Mouse (Mus musculus) heart, adult 11 months (tissue): ENCODE measurements at regions not wholly inside any gene's neighbourhood (a gene's known extent, or its start where the extent isn't known, plus 50 kb on each side); places are given as distances from the start of the nearest gene placed in this dataset.

ENCODE experiments used
- DNase-seq: peaks from one replicate; pipeline ENCODE4 v3.0.0; 2022

DNA sequence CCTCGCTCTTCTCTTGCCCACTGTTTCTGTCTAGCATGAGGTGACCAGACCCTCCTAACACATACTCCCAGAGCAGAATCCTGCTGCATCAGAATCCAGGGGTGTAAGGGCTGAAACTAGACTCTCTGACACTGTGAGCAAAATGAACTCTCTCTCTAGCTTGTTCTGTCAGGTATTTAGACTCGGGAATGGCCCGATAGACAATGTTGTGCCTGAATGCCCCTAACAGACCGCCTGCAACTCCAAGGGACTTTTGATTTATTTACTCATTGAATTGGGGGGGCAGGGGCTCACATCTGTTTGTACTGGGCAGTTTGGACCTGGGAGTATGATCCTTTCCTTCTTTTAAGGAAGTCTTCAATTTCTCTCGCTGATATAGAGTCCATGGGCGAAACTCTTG is 469.3 kb upstream of the Trpc7 start:
- DNase-seq = peak; percentile 51

DNA sequence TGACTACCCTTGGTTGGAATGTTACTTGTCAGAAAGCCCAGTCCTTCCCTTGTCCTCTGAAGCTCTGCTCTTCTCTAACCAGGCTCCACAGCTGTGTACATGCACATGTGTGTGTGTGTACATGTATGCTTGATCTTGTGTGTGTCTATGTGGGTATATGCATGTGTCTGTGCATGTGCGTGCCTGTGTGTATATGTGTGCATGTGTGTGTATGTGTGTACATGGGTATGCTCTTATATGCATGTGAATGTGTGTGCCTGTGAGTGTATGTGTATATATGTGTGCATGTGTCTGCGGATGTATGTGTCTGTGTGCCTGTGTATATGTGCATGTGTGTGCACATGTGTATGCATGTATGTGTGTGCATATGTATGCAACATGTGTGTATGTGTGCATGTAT is 468.6 kb upstream of the Trpc7 start:
- peak; percentile 62 for DNase-seq

DNA sequence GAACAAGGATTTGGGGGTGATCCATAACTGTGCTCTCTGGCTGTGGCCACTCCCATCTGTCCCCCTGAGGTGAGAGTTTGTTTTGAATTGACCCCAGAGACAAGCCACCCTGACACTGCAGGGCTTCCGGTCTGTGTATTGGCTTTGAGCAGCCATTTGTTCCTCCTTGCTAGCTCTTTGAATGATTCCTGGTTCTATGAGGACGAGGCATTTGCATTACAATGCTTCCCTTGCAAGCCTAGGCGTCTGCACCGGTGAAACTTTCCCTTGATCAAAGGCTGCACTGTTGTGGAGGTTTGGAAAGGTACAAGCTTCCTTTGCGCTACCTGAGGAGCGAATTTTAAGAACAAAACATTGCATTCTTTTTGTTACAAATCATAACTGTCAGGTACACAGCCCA is 466.8 kb upstream of the Trpc7 start:
- peak; percentile 62 for DNase-seq

DNA sequence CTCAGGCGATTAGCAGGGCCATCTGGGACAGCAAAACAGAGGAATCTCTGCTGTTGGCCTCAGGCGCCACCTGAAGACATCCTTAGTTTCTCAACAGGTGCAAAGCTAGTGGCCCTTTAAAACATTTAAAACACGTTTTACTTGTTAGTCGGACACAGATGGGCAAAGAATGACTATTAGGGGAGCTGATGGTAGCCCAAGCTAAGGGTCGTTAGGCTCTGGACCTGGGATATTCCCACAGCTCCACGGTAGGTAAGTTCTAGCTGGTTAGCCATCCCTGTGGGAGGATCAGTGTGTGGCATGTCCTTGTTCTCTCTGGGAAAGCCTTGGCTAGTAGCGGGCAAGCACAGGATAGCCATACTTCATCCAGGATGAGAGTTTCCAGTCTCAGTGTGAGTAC is 465.5 kb upstream of the Trpc7 start:
- peak; percentile 74 for DNase-seq

DNA sequence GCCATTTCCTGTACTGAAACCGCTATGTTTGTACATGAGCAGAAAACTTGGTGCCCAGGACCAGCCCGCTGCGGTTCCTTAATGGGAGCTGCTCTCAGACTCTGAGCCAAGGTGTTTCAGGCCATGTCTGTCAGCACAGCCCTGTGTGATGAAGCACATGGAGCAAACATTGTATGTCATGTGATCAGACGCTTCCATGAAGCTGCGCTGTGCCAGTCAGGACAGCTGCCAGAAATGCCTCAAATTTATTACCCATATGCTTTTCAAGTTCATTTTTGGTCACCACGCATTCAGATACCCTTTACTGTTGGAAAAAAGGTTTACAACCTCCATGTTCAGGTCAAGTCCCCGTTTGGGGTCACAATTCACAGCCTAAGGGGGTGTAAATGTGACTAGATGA is 458.8 kb upstream of the Trpc7 start:
- peak; percentile 76 for DNase-seq

DNA sequence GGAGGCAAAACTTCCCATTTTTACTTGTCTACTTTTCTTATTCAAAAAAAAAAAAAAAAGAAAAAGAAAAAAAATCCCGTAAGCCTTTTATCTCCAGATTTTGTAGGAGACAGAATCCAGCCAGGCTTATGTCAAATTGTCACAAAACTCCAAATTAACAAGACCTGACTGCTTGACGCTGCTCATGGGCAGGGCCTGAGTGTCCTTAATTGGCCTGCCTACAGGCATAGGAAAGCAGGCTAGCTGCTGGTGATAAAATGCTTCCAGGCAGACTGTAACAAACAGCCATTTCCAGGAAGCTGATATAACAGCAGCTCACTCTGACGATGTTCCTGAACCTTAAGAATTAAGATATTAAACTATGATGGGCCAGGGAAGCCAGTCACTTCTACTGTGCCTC is 458.2 kb upstream of the Trpc7 start:
- DNase-seq = peak; percentile 91

DNA sequence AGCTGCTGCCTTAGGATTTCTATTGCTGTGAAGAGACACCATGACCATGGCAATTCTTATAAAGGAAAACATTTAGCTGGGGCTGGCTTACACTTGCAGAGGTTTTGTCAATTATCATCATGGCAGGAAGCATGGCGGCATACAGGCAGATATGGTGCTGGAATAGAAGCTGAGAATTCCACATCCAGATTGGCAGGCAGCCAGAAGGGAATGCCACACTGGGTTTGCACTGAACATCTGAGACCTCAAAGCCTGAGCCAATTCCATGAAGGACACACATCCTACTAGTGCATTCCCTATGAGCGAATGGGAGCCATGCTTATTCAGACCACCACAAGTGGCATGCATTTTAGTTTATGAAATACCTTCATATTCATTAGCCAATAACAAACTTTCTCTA is 455.0 kb upstream of the Trpc7 start:
- DNase-seq = peak; percentile 45

DNA sequence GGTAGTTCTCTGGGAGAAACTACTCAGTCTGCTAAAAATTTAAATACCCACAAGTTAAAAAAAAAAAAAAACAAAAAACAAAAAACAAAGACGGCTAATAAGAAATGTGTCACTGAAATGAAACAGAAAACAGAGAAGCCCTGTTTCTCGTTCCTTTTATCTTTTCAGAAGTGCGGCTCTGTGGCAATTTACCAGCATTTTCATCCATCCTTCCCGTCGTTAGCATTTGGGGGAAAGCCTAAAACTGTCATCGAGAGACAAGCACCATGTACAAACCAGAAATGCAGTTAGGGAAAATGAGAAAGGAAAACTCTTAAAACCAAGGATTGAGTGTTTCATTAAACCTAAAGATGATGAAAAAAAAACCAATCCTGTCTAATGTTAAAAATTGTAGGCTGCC is 442.9 kb upstream of the Trpc7 start:
- DNase-seq = no peak

DNA sequence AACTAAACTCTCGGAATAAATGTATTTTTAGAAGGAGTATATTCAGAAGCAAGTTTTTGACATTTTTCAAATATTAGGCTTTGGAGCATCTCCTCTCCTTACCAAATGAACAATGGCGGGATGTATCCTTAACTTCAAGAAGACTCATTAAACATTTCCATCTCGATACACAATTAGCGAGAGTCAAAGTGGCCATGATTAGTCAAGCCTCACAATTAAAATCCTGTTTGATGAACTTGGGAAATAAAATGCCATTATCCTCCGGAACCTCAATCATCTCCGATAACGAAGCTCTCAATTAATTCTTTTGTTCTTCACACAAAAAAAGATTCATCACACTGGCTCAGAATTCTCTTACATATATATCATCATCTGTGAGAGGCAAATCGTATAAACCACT is 440.8 kb upstream of the Trpc7 start:
- no peak for DNase-seq

DNA sequence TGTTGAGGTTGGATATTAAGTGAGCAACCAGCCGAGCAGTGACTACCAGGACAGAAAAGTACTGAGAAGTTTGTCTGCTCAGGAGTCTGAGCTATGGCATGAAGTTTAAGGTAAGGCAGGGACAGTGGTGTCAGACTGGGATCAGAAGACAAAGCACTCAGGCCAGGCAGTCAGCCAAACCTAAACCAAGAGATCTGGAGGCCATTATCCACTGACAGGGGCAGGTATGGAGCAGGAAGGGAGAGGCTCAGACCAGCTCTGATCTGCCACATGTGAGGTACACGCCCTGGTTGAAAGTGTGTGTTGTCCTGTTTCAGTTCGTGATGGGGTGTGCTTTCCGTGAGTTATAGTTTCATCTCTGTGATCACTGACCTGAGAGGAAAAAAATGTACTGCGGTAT is 437.2 kb upstream of the Trpc7 start:
- DNase-seq = peak; percentile 88

DNA sequence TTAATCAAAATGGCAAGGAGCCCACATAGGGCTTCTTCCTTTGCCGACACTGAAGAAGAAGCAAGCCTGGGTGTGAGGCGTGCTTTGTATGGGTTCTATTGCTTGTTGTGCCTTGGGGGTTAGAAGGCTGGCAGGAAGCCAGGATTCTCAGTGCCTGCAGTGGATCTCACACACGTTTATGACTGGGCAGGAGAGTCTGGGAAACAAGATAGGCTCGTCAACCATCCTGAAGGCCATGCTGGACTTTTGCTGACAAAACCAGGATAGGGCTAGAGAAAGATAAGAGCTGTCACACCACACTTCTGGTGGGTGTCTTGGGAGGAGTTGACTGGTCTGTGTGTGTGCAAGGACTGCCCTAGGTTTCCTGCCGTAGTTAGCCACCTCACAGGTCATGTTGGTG is 436.1 kb upstream of the Trpc7 start:
- DNase-seq = no peak

DNA sequence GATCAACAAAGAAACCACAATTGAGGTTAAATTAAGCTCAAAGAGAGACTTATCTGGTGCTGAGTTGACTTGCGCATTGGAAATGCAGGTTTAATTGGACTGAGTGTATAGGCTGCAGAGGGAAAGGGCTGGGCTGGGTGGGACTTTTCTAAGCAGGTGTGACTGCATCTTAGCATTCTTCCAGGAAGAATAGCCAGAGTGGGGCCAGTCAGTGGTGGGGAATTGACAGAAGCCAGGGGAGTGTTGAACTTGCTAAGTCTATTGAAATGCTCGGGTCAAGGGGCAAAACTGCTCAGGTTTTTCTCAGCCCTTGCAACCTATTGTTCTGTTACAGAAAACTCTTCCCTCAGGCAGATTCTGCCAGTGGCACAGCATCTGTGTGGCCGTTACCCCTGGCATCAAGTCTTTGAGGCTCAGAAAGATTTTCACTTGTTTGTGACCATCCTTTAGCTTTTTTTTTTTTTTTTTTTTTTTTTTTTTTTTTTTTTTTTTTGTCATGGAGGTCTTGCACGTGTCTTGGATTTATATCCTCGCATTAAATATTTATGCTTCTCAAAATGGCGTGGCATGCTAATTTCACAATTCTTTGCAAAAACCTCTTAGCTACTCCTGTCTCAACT is 429.6 kb upstream of the Trpc7 start:
- DNase-seq = no peak

DNA sequence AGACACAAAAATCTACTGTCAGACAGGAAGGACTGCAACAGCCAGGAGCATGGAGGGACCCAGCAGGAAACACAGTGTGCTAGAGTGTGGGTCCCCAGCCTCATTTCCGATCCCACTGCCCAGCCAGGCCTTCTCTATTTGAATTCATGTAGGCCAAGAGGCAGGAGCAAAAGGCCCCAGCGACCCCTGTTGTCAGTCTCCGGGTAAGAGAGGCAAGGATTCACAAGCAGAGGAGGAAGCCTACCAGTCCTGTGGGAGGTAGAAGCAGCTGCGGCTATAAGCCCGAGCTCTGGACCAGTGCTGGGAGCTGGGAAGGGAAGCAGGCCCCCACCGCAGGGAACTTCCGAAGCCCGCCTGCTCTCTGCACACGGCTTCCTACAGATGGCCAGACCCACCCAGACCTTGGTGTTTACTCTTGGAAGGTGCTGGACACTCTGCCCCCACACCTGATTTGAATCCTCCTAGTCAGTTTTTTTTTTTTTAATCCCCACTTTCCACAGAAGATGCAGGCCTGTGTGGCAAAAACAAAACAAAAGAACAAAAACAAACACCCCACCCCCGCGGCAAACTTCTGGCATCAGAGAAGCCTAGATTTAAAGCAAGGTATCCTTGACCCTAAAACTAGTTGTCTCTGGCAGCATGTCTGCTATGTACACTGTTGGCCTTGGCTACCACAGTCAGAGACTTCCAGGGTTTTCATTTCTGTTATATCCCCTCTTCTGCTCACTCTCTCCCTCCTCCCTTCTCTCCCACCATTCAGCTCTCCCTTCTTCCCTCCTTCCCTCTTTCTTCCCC is 420.6 kb upstream of the Trpc7 start:
- peak; percentile 75 for DNase-seq

DNA sequence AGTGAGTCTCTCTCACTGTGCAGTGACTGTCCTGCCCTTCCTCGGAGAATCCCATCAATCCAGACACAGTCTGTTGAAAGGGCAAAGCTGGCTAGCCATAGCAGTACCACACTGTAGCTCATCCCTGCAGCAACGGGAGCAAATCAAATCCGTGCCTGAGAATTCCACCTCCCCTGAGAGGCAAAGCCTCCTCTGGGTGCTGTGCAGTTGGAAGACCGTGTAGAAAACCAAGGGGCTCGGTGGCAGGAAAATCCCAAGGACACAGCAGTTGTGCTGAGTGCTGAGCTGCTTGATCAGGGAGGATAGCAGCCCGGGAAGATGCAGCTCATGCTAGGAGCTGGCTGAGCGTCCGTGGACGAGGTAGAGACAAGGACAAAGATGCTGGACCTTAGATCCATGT is 418.7 kb upstream of the Trpc7 start:
- peak; percentile 51 for DNase-seq

DNA sequence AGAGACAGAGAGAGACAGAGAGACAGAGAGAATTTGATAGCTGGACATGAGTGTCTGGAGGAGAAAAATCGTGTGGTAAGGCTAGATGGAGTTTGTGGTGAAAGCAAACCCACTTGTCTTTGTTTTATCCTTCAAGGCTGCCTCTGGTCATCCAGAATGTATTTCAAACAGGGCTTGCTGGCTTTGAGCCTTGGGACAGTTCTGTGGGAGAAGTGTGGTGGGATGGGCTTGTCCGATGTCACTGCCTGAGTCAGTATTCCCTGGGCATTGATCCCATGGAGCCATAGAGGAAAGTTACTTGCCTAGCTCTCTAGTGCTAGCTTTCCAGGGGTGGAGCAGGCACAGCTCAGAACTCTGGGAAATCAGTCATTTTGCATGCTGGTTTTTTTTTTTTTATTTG is 417.9 kb upstream of the Trpc7 start:
- peak; percentile 87 for DNase-seq

DNA sequence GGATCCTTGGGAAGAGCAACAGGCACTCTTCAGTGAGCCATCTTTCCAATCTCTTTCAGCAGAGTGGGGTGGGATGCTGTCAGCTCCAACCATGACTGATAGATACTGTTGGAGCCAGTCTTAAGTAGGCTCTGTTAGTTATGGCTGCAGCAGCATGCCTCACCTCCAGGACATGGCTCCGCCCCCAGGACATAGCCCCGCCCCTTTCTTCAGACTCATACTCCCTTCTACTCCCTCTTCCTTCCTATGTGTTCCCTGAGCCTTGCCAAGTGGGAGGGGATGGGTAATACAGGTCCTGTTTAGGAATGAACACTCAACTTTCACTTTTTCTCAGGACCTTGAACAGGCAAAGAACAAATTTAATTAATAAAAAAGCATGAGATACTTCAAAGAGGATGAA is 415.4 kb upstream of the Trpc7 start:
- DNase-seq = peak; percentile 56

DNA sequence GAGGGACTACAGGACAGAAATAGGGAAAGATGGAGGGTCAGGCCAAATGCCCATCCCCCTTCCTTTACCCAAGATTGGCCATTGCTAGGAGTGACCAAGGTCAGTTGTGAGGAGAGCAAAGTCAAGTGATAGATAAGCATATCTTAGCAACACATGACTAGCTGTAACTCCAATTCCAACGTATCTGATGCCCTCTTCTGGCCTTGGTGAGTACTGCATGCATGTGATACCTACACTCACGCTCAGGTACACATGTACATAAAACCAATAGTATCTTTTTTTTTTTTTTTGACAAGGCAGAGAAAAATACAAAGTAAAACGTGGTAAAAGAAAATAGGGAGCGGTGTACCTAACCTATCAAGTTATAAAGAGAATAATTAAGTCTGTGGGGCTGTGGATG is 413.8 kb upstream of the Trpc7 start:
- peak; percentile 30 for DNase-seq

DNA sequence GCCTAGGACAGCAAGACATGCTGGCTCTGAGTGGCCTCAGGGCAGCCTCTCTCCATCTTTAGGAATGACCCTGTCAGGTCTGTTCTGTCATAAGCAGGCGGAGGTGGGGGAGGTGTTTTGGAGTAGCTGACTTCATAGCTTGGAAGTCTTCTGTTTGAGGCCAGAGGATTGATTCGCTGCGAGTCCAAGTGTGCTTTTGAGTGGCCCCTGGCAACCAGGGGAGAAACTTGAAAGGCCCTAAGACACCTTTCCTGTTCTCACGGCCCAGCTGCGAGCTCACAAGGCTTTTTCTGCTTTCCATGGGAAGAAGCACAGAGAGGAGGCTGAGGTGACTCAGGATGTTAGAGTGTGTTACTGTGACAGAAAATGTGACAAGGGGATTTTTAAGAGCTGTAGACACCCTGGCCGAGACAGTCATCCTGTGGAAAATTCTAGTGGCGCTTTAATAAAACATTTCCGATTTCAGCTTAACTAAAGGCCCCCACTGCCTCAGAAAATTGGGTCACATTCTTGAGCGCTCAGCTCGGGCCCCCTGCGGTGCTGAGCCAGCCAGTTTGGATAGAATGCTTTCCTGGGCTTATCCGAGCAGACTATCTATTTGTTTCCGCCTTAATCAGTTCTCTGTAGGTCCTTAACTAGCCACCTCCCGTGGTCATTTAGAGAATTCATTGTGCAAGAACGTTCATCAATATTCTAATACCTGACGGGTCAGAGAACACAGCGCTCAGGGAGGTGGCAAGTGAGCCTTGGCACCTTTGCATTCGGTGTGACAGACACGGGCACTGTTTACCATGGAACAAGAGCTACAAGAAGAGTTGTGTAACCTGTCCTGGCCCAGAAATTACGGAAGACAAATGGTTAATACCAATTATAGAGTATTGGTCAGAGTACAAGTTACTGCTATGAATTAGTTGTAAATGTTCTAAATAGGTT is 412.4 kb upstream of the Trpc7 start:
- peak; percentile 66 for DNase-seq

DNA sequence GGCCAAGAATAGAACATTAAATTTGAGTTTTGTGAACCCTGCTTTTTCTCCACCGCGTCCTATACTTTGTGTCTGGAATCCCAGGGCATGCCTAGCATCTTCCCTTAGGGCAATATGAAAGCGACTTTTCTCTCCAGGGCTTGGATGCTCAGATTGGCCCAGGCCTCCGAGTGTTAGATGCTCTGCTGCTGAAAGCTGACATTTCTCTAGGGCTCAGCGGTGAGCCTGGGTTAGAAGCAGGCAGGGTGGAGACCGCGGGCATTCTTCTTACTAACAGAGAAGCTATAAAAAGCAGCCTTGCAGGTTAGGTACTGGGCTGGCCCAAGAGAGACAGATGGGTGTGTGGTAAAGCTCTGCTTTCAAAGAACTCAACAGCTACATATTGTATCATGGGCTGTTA is 409.8 kb upstream of the Trpc7 start:
- peak; percentile 51 for DNase-seq

DNA sequence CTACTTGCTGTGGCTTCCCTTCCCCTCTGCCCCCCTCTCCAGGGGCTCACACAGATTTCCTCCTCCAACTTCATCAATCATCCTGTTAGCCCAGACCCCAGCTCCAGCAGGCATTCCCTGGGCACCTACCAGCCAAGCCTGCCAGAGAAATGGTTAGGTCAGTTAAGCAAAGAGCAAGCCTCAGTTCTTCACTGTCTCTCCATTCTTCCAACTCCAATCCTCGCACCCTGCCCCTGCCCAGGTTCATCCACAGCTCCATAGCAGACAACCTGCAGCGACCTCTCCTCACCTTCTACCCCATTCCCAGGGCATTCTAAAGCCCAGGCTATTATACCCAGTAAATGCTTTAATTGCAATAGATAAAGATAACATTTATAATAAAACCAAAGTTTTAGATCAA is 408.0 kb upstream of the Trpc7 start:
- DNase-seq = peak; percentile 61

DNA sequence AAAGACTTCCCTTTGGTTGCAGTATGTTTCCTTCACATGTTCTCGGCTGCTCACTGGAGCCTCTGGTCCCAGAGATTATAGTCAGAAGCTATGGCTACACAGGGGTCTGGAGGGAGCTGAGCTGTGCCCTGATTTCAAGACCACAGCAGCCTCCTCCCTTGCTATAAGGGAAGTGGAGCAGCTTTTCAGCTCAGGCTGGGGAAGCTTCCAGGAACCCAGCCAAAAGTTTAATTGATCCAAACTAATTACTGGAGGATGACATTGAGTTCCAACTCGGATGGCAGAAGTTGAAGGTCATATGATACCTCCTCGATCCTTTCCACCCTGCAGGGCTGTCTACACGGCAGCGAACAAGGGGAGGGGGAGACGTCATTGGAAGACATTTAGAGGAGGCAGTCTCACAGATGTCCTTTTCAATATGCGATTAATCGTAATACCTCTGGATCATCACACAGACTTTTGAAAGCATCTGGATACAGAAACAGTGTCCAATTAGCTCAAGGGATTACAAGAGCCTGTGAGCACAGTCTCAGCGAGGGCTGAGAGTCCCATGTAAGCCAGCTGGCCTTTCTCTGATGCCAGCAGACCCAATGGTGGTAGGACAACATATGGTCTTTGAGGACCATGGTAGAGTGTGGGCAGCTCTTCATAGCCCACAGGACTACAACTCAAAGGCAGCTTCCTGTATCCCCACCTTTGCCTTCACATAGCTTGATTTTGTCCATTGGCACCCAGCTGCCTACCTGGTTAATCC is 396.1 kb upstream of the Trpc7 start:
- DNase-seq = peak; percentile 44

DNA sequence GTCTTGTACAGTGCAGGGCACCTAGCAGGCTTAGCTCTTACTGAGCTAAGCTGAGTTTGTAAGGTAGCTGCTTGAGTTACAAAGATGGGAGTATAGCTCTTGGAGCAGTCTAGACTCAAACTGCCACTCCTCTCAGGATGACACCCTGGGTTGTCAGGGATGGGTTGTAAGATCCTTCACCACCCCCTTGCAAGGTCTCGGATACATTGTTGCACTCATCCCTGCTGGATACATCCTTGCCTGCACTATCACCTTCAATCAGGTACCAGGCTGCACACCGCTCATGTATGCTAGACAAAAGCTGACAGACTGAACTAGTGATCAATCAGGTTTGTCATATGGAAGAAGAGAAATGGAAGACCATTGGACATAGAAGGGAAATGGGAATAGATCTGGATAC is 390.4 kb upstream of the Trpc7 start:
- DNase-seq = peak; percentile 71

DNA sequence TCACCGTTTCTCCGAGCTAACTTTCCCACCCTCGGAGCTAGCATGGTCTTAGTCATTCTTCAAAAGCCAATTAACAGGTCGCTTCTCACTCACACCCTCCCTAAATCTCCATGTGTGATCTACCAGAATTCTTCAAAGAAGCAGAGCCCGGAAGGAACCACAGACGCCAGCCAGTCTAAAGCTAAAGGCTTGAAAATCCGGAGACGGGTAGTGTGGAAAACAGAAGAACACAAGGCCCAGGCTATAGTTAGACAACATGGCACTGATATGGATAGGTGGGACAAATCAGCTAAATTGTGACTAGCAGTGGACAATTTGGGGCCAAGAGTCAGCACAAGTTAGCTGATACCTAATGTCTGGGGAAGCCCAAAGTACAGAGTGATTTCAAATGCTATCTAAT is 387.0 kb upstream of the Trpc7 start:
- DNase-seq = peak; percentile 59
